ENCODE assay signal across 25 mouse cellular contexts in genomic region chr6:100278841-100279240, GRCm38 (mm10). TPM values are rescaled to one million over a fixed set of nuclear protein-coding genes. Genes with fewer than 3 reads are reported as not detected.
DNase-seq lines count a peak whose midpoint lies in the region; ATAC-seq and TF ChIP-seq lines count a peak whose summit lies in the region.
"Had no signal": no experiment of that assay in that cellular context is flagged by ENCODE, and none has a peak within 500 bp of the region (broad histone marks: within the 10 kb centered on the region; RNA-seq: fewer than 3 reads in every experiment).

No protein-coding gene starts in this region.

- H3K4me2 ChIP-seq in kidney, embryonic 16.5 days (replicated peaks; ENCODE audit: low read depth, low read length), result no peak overlapping the region
- H3K4me2 ChIP-seq in kidney, embryonic 15.5 days, result no peak overlapping the region
- peak overlapping the region; percentile 33 for H3K4me2 ChIP-seq in myocyte (ENCODE audit: low read depth)
- H3K4me2 ChIP-seq: embryonic facial prominence, embryonic 12.5 days; embryonic facial prominence, embryonic 15.5 days; heart, embryonic 13.5 days; hindbrain, embryonic 15.5 days had no signal

- H3K27ac ChIP-seq in kidney, embryonic 16.5 days (ENCODE audit: low read length), result no peak overlapping the region
- H3K27ac ChIP-seq in kidney, embryonic 15.5 days, result no peak overlapping the region
- H3K27ac ChIP-seq: embryonic facial prominence, embryonic 12.5 days; embryonic facial prominence, embryonic 15.5 days; gastrocnemius, adult 2 months; heart, embryonic 13.5 days; hindbrain, embryonic 15.5 days had no signal

- no peak overlapping the region for H3K9ac ChIP-seq in kidney, embryonic 16.5 days (replicated peaks; ENCODE audit: low read length)
- no peak overlapping the region for H3K9ac ChIP-seq in kidney, embryonic 15.5 days
- H3K9ac ChIP-seq: embryonic facial prominence, embryonic 12.5 days; embryonic facial prominence, embryonic 15.5 days; forebrain, postnatal 0 days; heart, embryonic 13.5 days; hindbrain, embryonic 15.5 days had no signal

- no peaks in the 10 kb centered on the region for H3K9me3 ChIP-seq in kidney, embryonic 16.5 days (ENCODE audit: low read length)
- H3K9me3 ChIP-seq in kidney, embryonic 15.5 days (replicated peaks), result no peaks in the 10 kb centered on the region
- no peaks in the 10 kb centered on the region for H3K9me3 ChIP-seq in E14TG2a.4 (ENCODE audit: low read length)
- H3K9me3 ChIP-seq: embryonic facial prominence, embryonic 12.5 days; embryonic facial prominence, embryonic 15.5 days; heart, embryonic 13.5 days; hindbrain, embryonic 15.5 days had no signal

- H3K27me3 ChIP-seq in kidney, embryonic 16.5 days (ENCODE audit: insufficient read depth, low read length), result no peaks in the 10 kb centered on the region
- H3K27me3 ChIP-seq in kidney, embryonic 15.5 days, result no peaks in the 10 kb centered on the region
- H3K27me3 ChIP-seq in E14TG2a.4 (ENCODE audit: insufficient read depth, low read length) (no peaks in the 10 kb centered on the region), myocyte (ENCODE audit: control insufficient read depth, insufficient read depth, insufficient read length) (no peaks in the 10 kb centered on the region)
- H3K27me3 ChIP-seq: CH12.LX; embryonic facial prominence, embryonic 12.5 days; embryonic facial prominence, embryonic 15.5 days; heart, embryonic 13.5 days; hindbrain, embryonic 15.5 days had no signal

- H3K36me3 ChIP-seq in kidney, embryonic 16.5 days (ENCODE audit: insufficient read depth, low read length), result no peaks in the 10 kb centered on the region
- H3K36me3 ChIP-seq in kidney, embryonic 15.5 days, result no peaks in the 10 kb centered on the region
- H3K36me3 ChIP-seq in E14TG2a.4 (ENCODE audit: insufficient read depth, low read length), result peaks cover 63% of the 10 kb centered on the region
- H3K36me3 ChIP-seq in myocyte (ENCODE audit: control insufficient read depth, insufficient read depth), result peaks cover 5% of the 10 kb centered on the region
- H3K36me3 ChIP-seq: embryonic facial prominence, embryonic 12.5 days; embryonic facial prominence, embryonic 15.5 days; heart, embryonic 13.5 days; hindbrain, embryonic 15.5 days had no signal

- peaks cover 99% of the 10 kb centered on the region for H3K79me2 ChIP-seq in myocyte (ENCODE audit: control insufficient read depth, insufficient read depth)

- no peak overlapping the region for H3ac ChIP-seq in myocyte (ENCODE audit: control insufficient read depth, insufficient read length)

- H3K4me3 ChIP-seq in kidney, embryonic 16.5 days (ENCODE audit: low read length), result no peak overlapping the region
- H3K4me3 ChIP-seq in kidney, embryonic 15.5 days (replicated peaks), result no peak overlapping the region
- H3K4me3 ChIP-seq in E14TG2a.4 (replicated peaks; ENCODE audit: low read length) (peak overlapping the region; percentile 18), myocyte (no peak overlapping the region)
- H3K4me3 ChIP-seq: embryonic facial prominence, embryonic 12.5 days; embryonic facial prominence, embryonic 15.5 days; gastrocnemius, adult 2 months; heart, embryonic 13.5 days; hindbrain, embryonic 15.5 days had no signal

- DNase-seq in R1 (ENCODE audit: low read depth, low spot score), result peak; percentile 54
- DNase-seq in cerebellum, adult 9-11 months, result no peak
- DNase-seq in yolk sac, embryonic 10.5 days (ENCODE audit: low spot score), result no peak
- DNase-seq: adrenal gland, postnatal 10 days; adrenal gland, postnatal 36 days; B cell, adult 2 months; cerebellum, adult 18-20 months; cerebellum, adult 9-10 months; cerebellum, postnatal 25 days; forebrain, postnatal 0 days; gastrocnemius, adult 2 months; gastrocnemius, postnatal 14 days; heart, adult 11 months; heart, postnatal 14 days; heart, postnatal 4 days had no signal

- no peak for TF ChIP-seq POLR2A in myocyte (IDR thresholded peaks at IDR 0.05; ENCODE audit: insufficient read length, low read depth)

- WGBS in kidney, embryonic 16.5 days, result 85% methylated on average over 1 of the region's 1 CpGs
- 87% methylated on average over 1 of the region's 1 CpGs for WGBS in kidney, embryonic 15.5 days

- no peak for TF ChIP-seq CTCF in E14TG2a.4 (conservative IDR thresholded peaks at IDR 0.05; ENCODE audit: low read length)

- ATAC-seq in kidney, embryonic 16.5 days (ENCODE audit: low FRiP score, low TSS enrichment), result 0 out of 2 replicates have a peak, but pooled peaks have one; percentile 23
- ATAC-seq in kidney, embryonic 15.5 days (replicated peaks; ENCODE audit: low FRiP score), result no peak
- ATAC-seq: forebrain, embryonic 14.5 days; forebrain, postnatal 0 days had no signal

- peaks cover 36% of the 10 kb centered on the region for H3K4me1 ChIP-seq in kidney, embryonic 16.5 days (ENCODE audit: insufficient read depth, low read length)
- H3K4me1 ChIP-seq in kidney, embryonic 15.5 days, result peaks cover 39% of the 10 kb centered on the region
- H3K4me1 ChIP-seq in E14TG2a.4 (replicated peaks; ENCODE audit: low read depth, low read length), result peaks cover 99% of the 10 kb centered on the region

TF ChIP-seq in myocyte, 11 proteins besides CTCF, POLR2A, EP300 and RAD21:
- no peak for TF ChIP-seq MYOG (IDR thresholded peaks at IDR 0.05; ENCODE audit: control insufficient read depth in 1 of 3, insufficient read depth in 1 of 3, insufficient read length in 2 of 3, low read depth in 2 of 3)
- TF ChIP-seq USF1 (IDR thresholded peaks at IDR 0.05; ENCODE audit: low read depth), result no peak
- TF ChIP-seq MYOD1 (IDR thresholded peaks at IDR 0.05; ENCODE audit: control insufficient read depth in 1 of 3, insufficient read length in 2 of 3, low read depth in 2 of 3), result peak in 1 of 3 experiments; percentile 4
- TF ChIP-seq POLR2AphosphoS2 (IDR thresholded peaks at IDR 0.05; ENCODE audit: insufficient read length, low read depth), result no peak

RNA-seq across cellular contexts. Expression of gene Rybp, which starts 8.4 kb away (rescaled TPM):
- polyA plus RNA-seq in kidney, embryonic 16.5 days (2015; fragmentation: Nextera tagmentation; extraction: Ambion mirVana), result 13.3 and 18.0 TPM in 2 replicates
- 20.3 and 21.3 TPM in 2 replicates for polyA plus RNA-seq in kidney, embryonic 15.5 days (2015; fragmentation: Nextera tagmentation; extraction: Ambion mirVana)
- 9.5 TPM for polyA plus RNA-seq in myocyte (2012; fragmentation: generic; extraction: Trizol)
